Mouse (Mus musculus): ENCODE measurements around the gene Qser1. TPM values are rescaled to one million over a fixed set of nuclear protein-coding genes. Genes with fewer than 3 reads are reported as not detected.
A peak's percentile ranks its signal among the peaks of the same experiment; 100 is the strongest.
"Not testable (repeated sequence)": the region's sequence is repeated elsewhere in the genome, so short reads cannot be mapped to it uniquely, and the experiment has no call there.

Qser1 gene
- 3.3 and 3.7 TPM in 2 replicates for polyA plus RNA-seq (2015; fragmentation: Nextera tagmentation; extraction: Ambion mirVana)

DNA sequence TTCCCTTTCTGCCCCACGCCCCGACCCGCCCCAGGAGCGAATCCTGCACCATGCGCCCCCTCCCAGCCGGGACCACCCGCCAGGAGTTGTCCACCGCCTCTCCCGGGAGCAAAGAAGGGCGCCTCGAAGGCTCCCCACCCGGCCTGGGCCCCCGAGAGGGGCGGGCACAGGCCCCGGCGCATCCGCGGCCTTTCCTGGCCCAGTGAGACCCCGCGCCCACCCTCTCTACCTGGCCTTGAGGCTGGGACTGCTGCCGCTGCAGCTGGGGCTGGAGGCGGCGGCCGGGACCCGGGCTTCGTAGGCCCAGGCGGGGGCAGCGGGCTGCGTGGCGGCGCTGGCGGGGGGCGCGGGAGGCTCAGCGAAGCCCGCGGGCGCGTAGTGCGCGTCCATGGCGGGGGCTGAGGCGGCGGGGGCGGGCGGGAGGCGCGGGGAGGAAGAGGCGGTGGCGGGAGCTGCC, at the start of gene Qser1:
TSS of gene Qser1 (minus strand) at position 390 of the 457 bp plus-strand sequence.
- no peaks in the 10 kb centered on the region for H3K27me3 ChIP-seq (replicated peaks; ENCODE audit: insufficient read depth, low read length)
- TF ChIP-seq CTCF (IDR thresholded peaks at IDR 0.05) (no peak), EP300 (IDR thresholded peaks at IDR 0.05) (no peak)
- no peak for ATAC-seq
- DNase-seq (ENCODE audit: low spot score): no peak
- peak within 1 kb of the TSS; percentile 96 for H3K4me2 ChIP-seq (replicated peaks; ENCODE audit: low read depth, low read length)
- no peaks in the 10 kb centered on the region for H3K36me3 ChIP-seq (ENCODE audit: insufficient read depth, low read length)
- H3K4me3 ChIP-seq (ENCODE audit: low read depth, low read length): peak within 1 kb of the TSS; percentile 91
- WGBS: 3% methylated on average over 9 of the region's 50 CpGs
- peaks cover 6% of the 10 kb centered on the region; the same call in 1 of the 2 replicates for H3K4me1 ChIP-seq (ENCODE audit: insufficient read depth, low read depth, low read length)
- H3K9ac ChIP-seq (replicated peaks; ENCODE audit: low read depth): peak within 1 kb of the TSS; percentile 90
- peak within 1 kb of the TSS; percentile 95 for H3K27ac ChIP-seq (ENCODE audit: low read length)
- H3K9me3 ChIP-seq (ENCODE audit: low read length): no peaks in the 10 kb centered on the region

DNA sequence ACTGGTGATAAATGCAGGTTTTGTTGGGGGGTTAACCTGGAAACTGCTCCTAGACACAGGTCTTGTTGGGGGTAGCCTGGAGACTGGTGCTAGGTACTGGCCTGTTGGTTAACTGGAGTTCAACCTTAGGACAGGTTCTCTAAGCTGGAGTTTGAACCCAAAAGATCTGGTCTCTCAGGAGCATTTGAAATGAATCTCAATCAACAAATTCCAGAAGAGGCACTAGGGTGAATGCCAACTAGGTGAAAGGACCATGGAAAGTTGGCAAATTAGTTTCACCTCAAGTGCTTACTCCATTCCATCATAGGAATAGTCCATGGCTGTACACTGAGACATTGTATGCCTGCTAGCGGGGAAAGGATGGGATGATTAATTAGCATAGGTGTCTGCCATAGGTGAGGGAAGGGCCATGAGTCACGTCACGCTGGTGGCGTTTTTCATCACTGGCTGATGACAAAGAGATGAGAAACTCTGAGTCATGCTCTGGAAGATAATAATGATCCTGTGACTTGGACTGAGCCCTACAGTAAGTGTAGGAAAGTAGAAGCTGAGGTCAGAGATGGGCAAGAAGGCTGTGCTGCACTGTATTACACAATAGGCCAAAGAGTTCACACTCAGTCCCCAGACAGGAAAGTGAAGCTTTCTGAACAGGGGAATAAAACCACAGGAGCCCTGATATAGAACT, 47.8 kb upstream of the Qser1 start:
- 75% methylated on average over 4 of the region's 4 CpGs for WGBS
- TF ChIP-seq EP300 (IDR thresholded peaks at IDR 0.05): no peak
- TF ChIP-seq CTCF (IDR thresholded peaks at IDR 0.05): no peak
- H3K4me2 ChIP-seq (replicated peaks; ENCODE audit: low read depth, low read length): no peak overlapping the region
- no peak overlapping the region for H3K4me3 ChIP-seq (ENCODE audit: low read depth, low read length)
- H3K9me3 ChIP-seq (ENCODE audit: low read length): no peaks in the 10 kb centered on the region
- no peaks in the 10 kb centered on the region for H3K4me1 ChIP-seq (ENCODE audit: insufficient read depth, low read depth, low read length)
- no peak overlapping the region for H3K27ac ChIP-seq (ENCODE audit: low read length)
- DNase-seq (ENCODE audit: low spot score): no peak
- no peak overlapping the region for H3K9ac ChIP-seq (replicated peaks; ENCODE audit: low read depth)
- ATAC-seq: no peak
- H3K36me3 ChIP-seq (ENCODE audit: insufficient read depth, low read length): no peaks in the 10 kb centered on the region
- H3K27me3 ChIP-seq (replicated peaks; ENCODE audit: insufficient read depth, low read length): no peaks in the 10 kb centered on the region

DNA sequence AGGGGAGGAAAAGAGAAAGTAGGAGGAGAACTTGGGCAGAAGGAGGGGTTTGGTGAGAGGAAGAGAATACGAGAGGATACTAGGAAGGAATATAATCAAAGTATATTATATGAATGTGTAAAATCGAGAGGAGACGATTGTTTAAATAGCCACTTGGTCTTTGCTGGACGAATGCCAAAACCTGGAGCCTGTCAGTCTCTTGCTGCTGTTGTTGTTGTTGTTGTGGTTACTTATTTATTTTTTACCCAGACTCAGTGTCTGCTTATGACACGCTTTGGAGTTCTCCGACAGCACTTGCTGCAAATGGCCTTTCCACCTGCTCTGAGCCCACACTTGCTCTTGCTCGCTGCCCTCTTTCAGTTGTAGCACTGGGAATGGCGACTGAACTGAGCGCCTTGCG, 43.9 kb upstream of the Qser1 start:
- no peaks in the 10 kb centered on the region for H3K27me3 ChIP-seq (replicated peaks; ENCODE audit: insufficient read depth, low read length)
- WGBS: 64% methylated on average over 10 of the region's 10 CpGs
- DNase-seq (ENCODE audit: low spot score): no peak

DNA sequence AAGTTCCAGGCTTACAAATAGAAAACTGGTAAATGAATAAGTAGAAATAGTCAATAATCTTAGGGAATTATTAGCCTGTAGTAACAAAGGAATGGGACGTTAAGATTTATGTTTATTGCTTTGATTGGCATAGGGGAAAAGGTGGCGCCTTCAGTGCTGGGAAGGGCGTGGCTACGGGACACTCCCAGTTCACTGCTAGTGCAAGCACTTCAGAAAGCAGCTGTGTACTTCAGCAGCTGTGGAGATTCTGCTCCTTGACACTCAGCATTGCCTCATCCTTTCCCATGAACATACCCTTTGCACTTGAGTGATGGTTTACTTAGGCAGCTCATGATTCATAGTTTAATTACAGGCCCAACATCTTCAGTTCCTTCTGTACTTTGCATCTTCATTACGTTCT, 42.5 kb upstream of the Qser1 start:
- H3K27ac ChIP-seq (ENCODE audit: low read length): no peak overlapping the region
- H3K4me3 ChIP-seq (ENCODE audit: low read depth, low read length): no peak overlapping the region
- H3K27me3 ChIP-seq (replicated peaks; ENCODE audit: insufficient read depth, low read length): no peaks in the 10 kb centered on the region
- 64% methylated on average over 5 of the region's 5 CpGs for WGBS
- H3K9me3 ChIP-seq (ENCODE audit: low read length): no peaks in the 10 kb centered on the region
- no peak overlapping the region for H3K9ac ChIP-seq (replicated peaks; ENCODE audit: low read depth)
- ATAC-seq (no peak), DNase-seq (ENCODE audit: low spot score) (no peak)
- no peaks in the 10 kb centered on the region for H3K4me1 ChIP-seq (ENCODE audit: insufficient read depth, low read depth, low read length)
- H3K4me2 ChIP-seq (replicated peaks; ENCODE audit: low read depth, low read length): no peak overlapping the region
- TF ChIP-seq EP300 (IDR thresholded peaks at IDR 0.05): no peak
- TF ChIP-seq CTCF (IDR thresholded peaks at IDR 0.05): no peak
- no peaks in the 10 kb centered on the region for H3K36me3 ChIP-seq (ENCODE audit: insufficient read depth, low read length)

More for the DNA sequence above, 43.9 kb upstream of the Qser1 start:
- no peaks in the 10 kb centered on the region for H3K36me3 ChIP-seq (ENCODE audit: insufficient read depth, low read length)
- H3K27ac ChIP-seq (ENCODE audit: low read length): no peak overlapping the region
- no peak overlapping the region for H3K4me2 ChIP-seq (replicated peaks; ENCODE audit: low read depth, low read length)
- no peak overlapping the region for H3K4me3 ChIP-seq (ENCODE audit: low read depth, low read length)
- ATAC-seq: no peak
- H3K4me1 ChIP-seq (ENCODE audit: insufficient read depth, low read depth, low read length): no peaks in the 10 kb centered on the region
- H3K9ac ChIP-seq (replicated peaks; ENCODE audit: low read depth): no peak overlapping the region
- no peaks in the 10 kb centered on the region for H3K9me3 ChIP-seq (ENCODE audit: low read length)
- no peak for TF ChIP-seq EP300 (IDR thresholded peaks at IDR 0.05)
- TF ChIP-seq CTCF (IDR thresholded peaks at IDR 0.05): no peak

DNA sequence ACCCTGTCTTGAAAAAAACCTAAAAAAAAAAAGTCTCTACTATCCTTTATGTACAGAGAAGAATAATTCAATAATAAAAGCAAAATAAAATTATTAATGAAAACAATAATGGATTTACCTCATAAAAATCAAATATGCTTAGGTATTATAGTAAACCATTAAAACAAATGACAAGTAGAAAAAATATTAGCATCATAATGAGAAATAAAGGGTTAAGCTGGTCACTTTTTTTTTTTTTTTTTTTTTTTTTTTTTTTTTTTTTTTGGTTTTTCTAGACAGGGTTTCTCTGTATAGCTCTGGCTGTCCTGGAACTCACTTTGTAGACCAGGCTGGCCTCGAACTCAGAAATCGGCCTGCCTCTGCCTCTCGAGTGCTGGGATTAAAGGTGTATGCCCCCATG, 41.5 kb upstream of the Qser1 start:
- WGBS: 92% methylated on average over 3 of the region's 3 CpGs
- H3K4me1 ChIP-seq (ENCODE audit: insufficient read depth, low read depth, low read length); H3K9me3 ChIP-seq (ENCODE audit: low read length); H3K27ac ChIP-seq (ENCODE audit: low read length); H3K4me2 ChIP-seq (replicated peaks; ENCODE audit: low read depth, low read length); H3K36me3 ChIP-seq (ENCODE audit: insufficient read depth, low read length); H3K4me3 ChIP-seq (ENCODE audit: low read depth, low read length); H3K27me3 ChIP-seq (replicated peaks; ENCODE audit: insufficient read depth, low read length); DNase-seq (ENCODE audit: low spot score); ATAC-seq; H3K9ac ChIP-seq (replicated peaks; ENCODE audit: low read depth): not testable (repeated sequence)

DNA sequence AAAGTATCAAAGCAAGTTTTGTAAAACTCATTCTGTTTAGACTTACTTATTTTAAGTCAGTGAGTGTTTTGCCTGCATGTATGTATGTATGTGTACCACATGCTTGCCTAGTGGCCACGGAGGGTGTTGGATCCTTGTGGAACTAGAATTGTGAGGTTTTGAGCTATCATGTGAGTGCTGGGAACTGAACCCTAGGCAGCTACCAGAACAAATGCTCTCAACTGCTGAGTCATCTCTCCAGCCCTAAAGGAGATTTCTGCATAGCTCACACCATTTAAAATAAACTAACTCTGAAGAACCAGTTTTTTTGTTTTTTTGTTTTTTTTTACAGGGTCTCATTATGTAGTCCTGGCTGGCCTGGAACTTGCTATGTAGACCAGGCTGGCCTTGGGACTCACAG, 39.7 kb upstream of the Qser1 start:
- WGBS: 44% methylated on average over 1 of the region's 1 CpGs
- no peak overlapping the region for H3K9ac ChIP-seq (replicated peaks; ENCODE audit: low read depth)
- H3K9me3 ChIP-seq (ENCODE audit: low read length): no peaks in the 10 kb centered on the region
- DNase-seq (ENCODE audit: low spot score): no peak
- no peaks in the 10 kb centered on the region for H3K36me3 ChIP-seq (ENCODE audit: insufficient read depth, low read length)
- TF ChIP-seq CTCF (IDR thresholded peaks at IDR 0.05) (no peak), EP300 (IDR thresholded peaks at IDR 0.05) (no peak)
- H3K4me3 ChIP-seq (ENCODE audit: low read depth, low read length): no peak overlapping the region
- no peak for ATAC-seq
- no peak overlapping the region for H3K4me2 ChIP-seq (replicated peaks; ENCODE audit: low read depth, low read length)
- no peak overlapping the region for H3K27ac ChIP-seq (ENCODE audit: low read length)
- H3K27me3 ChIP-seq (replicated peaks; ENCODE audit: insufficient read depth, low read length): no peaks in the 10 kb centered on the region
- H3K4me1 ChIP-seq (ENCODE audit: insufficient read depth, low read depth, low read length): no peaks in the 10 kb centered on the region
